Mouse (Mus musculus): ENCODE data around the gene Itpk1. TPM values are rescaled to one million over a fixed set of nuclear protein-coding genes. Genes with fewer than 3 reads are reported as not detected.

Gene Itpk1
- total RNA-seq, 2 experiments from 2014 or later, result 90.5 to 90.8 TPM

- intact Hi-C loops (cut with DNase I), result no loop called here
These were observed 5.6 kb downstream of the Itpk1 start for GRCm38 (mm10) chr12:102699156-102699555.

GRCm38 (mm10) chr12:102698089-102698684 lies 6.5 kb downstream of the Itpk1 start:
- no peak for DNase-seq (ENCODE audit: extremely low spot score in 1 of 2, low spot score in 2 of 2)
- intact Hi-C loops (cut with DNase I), result no loop called here

More at GRCm38 (mm10) chr12:102699156-102699555, 5.6 kb downstream of the Itpk1 start:
- DNase-seq (ENCODE audit: extremely low spot score in 1 of 2, low spot score in 2 of 2), result no peak

GRCm38 (mm10) chr12:102697381-102697780 lies 7.3 kb downstream of the Itpk1 start:
- intact Hi-C loops (cut with DNase I), result no loop called here
- DNase-seq (ENCODE audit: extremely low spot score in 1 of 2, low spot score in 2 of 2), result no peak

- intact Hi-C loops (cut with DNase I), result no loop called here
- DNase-seq (ENCODE audit: extremely low spot score in 1 of 2, low spot score in 2 of 2), result no peak
These were observed 7.9 kb downstream of the Itpk1 start for GRCm38 (mm10) chr12:102696635-102697354.

- DNase-seq (ENCODE audit: extremely low spot score in 1 of 2, low spot score in 2 of 2), result peak; percentile 60 to 70
These were observed 9.1 kb downstream of the Itpk1 start for GRCm38 (mm10) chr12:102695369-102696239.

GRCm38 (mm10) chr12:102691761-102692160 lies 13.0 kb downstream of the Itpk1 start:
- intact Hi-C loops (cut with DNase I), result no loop called here
- no peak for DNase-seq (ENCODE audit: extremely low spot score in 1 of 2, low spot score in 2 of 2)

More at GRCm38 (mm10) chr12:102695369-102696239, 9.1 kb downstream of the Itpk1 start:
- intact Hi-C loops (cut with DNase I), result no loop called here

- intact Hi-C loops (cut with DNase I), result no loop called here
These were observed 13.6 kb downstream of the Itpk1 start for GRCm38 (mm10) chr12:102691180-102691579.

GRCm38 (mm10) chr12:102689773-102690563 lies 14.8 kb downstream of the Itpk1 start:
- DNase-seq (ENCODE audit: extremely low spot score in 1 of 2, low spot score in 2 of 2), result no peak
- intact Hi-C loops (cut with DNase I), result no loop called here

More at GRCm38 (mm10) chr12:102691180-102691579, 13.6 kb downstream of the Itpk1 start:
- DNase-seq (ENCODE audit: extremely low spot score in 1 of 2, low spot score in 2 of 2), result no peak

GRCm38 (mm10) chr12:102686321-102686720 lies 18.4 kb downstream of the Itpk1 start:
- no peak for DNase-seq (ENCODE audit: extremely low spot score in 1 of 2, low spot score in 2 of 2)
- intact Hi-C loops (cut with DNase I), result no loop called here

- intact Hi-C loops (cut with DNase I), result no loop called here
- DNase-seq (ENCODE audit: extremely low spot score in 1 of 2, low spot score in 2 of 2), result no peak
These were observed 19.2 kb downstream of the Itpk1 start for GRCm38 (mm10) chr12:102685523-102685931.

- no peak for DNase-seq (ENCODE audit: extremely low spot score in 1 of 2, low spot score in 2 of 2)
- intact Hi-C loops (cut with DNase I), result no loop called here
These were observed 19.9 kb downstream of the Itpk1 start for GRCm38 (mm10) chr12:102684720-102685386.

- no peak for DNase-seq (ENCODE audit: extremely low spot score in 1 of 2, low spot score in 2 of 2)
- intact Hi-C loops (cut with DNase I), result no loop called here
These were observed 20.8 kb downstream of the Itpk1 start for GRCm38 (mm10) chr12:102683979-102684378.

GRCm38 (mm10) chr12:102683438-102683837 lies 21.3 kb downstream of the Itpk1 start:
- intact Hi-C loops (cut with DNase I), result no loop called here

GRCm38 (mm10) chr12:102682722-102683299 lies 21.9 kb downstream of the Itpk1 start:
- intact Hi-C loops (cut with DNase I), result no loop called here
- no peak for DNase-seq (ENCODE audit: extremely low spot score in 1 of 2, low spot score in 2 of 2)

More at GRCm38 (mm10) chr12:102683438-102683837, 21.3 kb downstream of the Itpk1 start:
- no peak for DNase-seq (ENCODE audit: extremely low spot score in 1 of 2, low spot score in 2 of 2)

GRCm38 (mm10) chr12:102682085-102682484 lies 22.6 kb downstream of the Itpk1 start:
- no peak for DNase-seq (ENCODE audit: extremely low spot score in 1 of 2, low spot score in 2 of 2)
- intact Hi-C loops (cut with DNase I), result no loop called here

- intact Hi-C loops (cut with DNase I), result no loop called here
- no peak for DNase-seq (ENCODE audit: extremely low spot score in 1 of 2, low spot score in 2 of 2)
These were observed 23.1 kb downstream of the Itpk1 start for GRCm38 (mm10) chr12:102681590-102681989.

GRCm38 (mm10) chr12:102678820-102679219 lies 25.9 kb downstream of the Itpk1 start:
- intact Hi-C loops (cut with DNase I), result no loop called here
- no peak for DNase-seq (ENCODE audit: extremely low spot score in 1 of 2, low spot score in 2 of 2)

GRCm38 (mm10) chr12:102677089-102677488 lies 27.6 kb downstream of the Itpk1 start:
- intact Hi-C loops (cut with DNase I), result no loop called here
- no peak for DNase-seq (ENCODE audit: extremely low spot score in 1 of 2, low spot score in 2 of 2)

Measured in left cerebral cortex, postnatal 10 days (tissue).